Mouse (Mus musculus): ENCODE measurements at regions not wholly inside any gene's neighbourhood (a gene's known extent, or its start where the extent isn't known, plus 50 kb on each side); places are given as distances from the start of the nearest gene placed in this dataset.

DNA sequence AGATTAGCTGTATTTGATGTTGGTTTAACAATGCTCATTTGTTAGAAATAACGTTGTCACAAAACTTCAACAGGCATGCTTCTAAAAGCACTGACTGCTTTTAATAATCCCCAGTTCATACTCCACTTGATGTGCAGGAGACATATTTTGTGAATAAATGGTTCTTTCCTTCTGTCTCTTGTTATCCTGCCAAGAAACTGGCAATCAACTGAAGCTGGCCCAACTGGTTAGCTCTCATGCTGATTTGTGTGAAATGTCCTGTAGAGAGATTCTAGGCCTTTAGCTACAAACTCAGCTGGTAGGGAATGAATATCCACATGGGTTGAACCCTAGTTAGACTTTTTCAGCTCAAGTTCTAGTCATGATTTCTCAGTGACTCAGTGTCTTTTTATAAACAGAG, 647.8 kb upstream of the Cntnap5b start:
- peak; percentile 16 to 62 for DNase-seq

DNA sequence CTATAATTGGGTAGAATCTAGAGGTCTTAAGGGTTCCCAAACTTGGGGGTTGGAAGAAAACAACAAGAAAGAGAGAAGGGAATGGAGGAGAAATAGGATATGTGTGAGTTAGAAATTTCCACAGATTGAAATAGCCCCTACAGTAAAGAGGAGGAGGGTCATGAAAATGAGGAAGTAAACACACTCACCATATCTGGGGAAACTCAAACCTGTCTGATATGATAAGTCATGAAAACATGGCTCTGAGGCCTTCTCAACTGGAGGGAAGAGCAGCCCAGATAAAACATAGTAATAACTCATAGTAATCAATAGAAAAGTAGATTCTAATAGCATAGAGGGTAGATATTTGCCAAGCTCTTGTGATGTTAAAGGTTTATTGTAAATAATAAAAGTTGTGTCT, 638.4 kb upstream of the Cntnap5b start:
- DNase-seq = no peak

DNA sequence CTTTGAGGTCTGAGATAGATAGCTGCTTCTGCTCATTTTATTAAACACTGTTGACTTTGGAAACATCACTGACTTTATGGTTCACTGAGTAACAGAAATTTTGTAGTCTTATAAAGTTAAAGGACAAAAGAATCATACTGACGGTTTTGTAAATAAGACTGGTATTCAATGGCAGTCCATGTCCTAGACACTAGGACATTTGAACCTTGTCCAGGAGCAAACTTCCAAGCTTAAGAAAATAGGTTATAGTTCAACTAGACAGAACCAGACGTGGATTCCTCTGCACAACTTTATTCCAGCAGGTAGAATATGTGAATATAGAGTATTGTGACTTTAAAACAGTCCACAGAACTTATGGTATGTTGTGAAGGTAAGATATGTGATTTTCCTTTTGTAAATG, 635.0 kb upstream of the Cntnap5b start:
- no peak for DNase-seq

DNA sequence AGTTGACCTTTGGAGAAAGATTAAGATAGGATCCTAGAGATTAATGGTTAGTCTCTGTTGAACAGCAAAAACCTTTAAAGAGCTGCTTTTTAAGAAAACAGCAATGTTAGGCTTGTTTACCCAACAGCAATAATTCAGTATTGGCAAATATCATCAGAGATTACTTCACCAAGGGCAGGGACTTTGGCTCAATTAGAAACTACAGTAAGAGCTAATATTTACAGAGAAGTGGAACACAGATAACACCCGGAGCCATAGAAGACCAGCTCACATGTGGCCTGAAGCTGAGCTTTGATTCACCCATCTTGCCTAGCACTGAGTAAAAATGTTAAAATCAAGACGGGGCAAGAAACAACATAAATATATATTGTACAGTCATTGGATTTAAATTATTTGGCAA, 611.9 kb upstream of the Cntnap5b start:
- no peak for DNase-seq

Measured in cerebellum, postnatal 14 days (tissue).